Mouse (Mus musculus): ENCODE results near the gene Gm20532. TPM values are rescaled to one million over a fixed set of nuclear protein-coding genes. Genes with fewer than 3 reads are reported as not detected.
A peak's percentile ranks its signal among the peaks of the same experiment; 100 is the strongest.

The Gm20532 gene
- total and polyA plus RNA-seq, 3 experiments, result 0.15 TPM; not detected in 2

- Histone ChIP-seq H3K4me1 (ENCODE audit: control insufficient read depth in 1 of 2, insufficient read depth in 2 of 2, low read length in 2 of 2) (no peaks in the 10 kb centered on the region), H3K36me3 (ENCODE audit: control insufficient read depth in 1 of 2, insufficient read depth in 2 of 2, low read length in 2 of 2) (no peaks in the 10 kb centered on the region), H3K79me2 (ENCODE audit: control insufficient read depth, insufficient read depth, low read length, poor library complexity) (no peaks in the 10 kb centered on the region), H3K27ac (ENCODE audit: control insufficient read depth, low read depth, low read length) (no peak overlapping the region), H3K9me3 (replicated peaks; ENCODE audit: insufficient read depth, low read length) (no peaks in the 10 kb centered on the region), H3K4me3 (ENCODE audit: control insufficient read depth in 1 of 2, insufficient read depth in 1 of 2, low read depth in 2 of 2, low read length in 2 of 2) (no peak overlapping the region), H3K27me3 (ENCODE audit: control insufficient read depth in 1 of 2, insufficient read depth in 2 of 2, low read length in 2 of 2) (peaks cover 4 to 14% of the 10 kb centered on the region in 2 experiments), H3K9ac (ENCODE audit: control insufficient read depth, low read depth, low read length, poor library complexity, severe bottlenecking) (no peak overlapping the region)
- no peak for DNase-seq (ENCODE audit: low read depth, low spot score)
- TF ChIP-seq TCF12 (IDR thresholded peaks at IDR 0.05; ENCODE audit: low read depth, low read length) (no peak), CTCF (IDR thresholded peaks at IDR 0.05 in 2 of 3, conservative IDR thresholded peaks at IDR 0.05 in 1 of 3; ENCODE audit: control insufficient read depth in 1 of 3, insufficient read depth in 1 of 3, low read depth in 2 of 3, low read length in 3 of 3, poor library complexity in 1 of 3, severe bottlenecking in 1 of 3) (no peak), CHD2 (IDR thresholded peaks at IDR 0.05; ENCODE audit: low read length) (no peak), SMC3 (IDR thresholded peaks at IDR 0.05; ENCODE audit: low read depth, low read length) (no peak), ETS1 (IDR thresholded peaks at IDR 0.05; ENCODE audit: low read depth, low read length) (no peak), POLR2AphosphoS2 (IDR thresholded peaks at IDR 0.05; ENCODE audit: low read length) (no peak), CHD1 (IDR thresholded peaks at IDR 0.05; ENCODE audit: low read depth, low read length) (no peak), ZMIZ1 (IDR thresholded peaks at IDR 0.05; ENCODE audit: low read depth, low read length) (no peak)
Measured at GRCm38 (mm10) chr2:26611896-26612295, 25.5 kb downstream of the Gm20532 start.

- H3K27me3 ChIP-seq (ENCODE audit: control insufficient read depth in 1 of 2, insufficient read depth in 2 of 2, low read length in 2 of 2), result peaks cover 6% of the 10 kb centered on the region in 2 experiments
- H3K9ac ChIP-seq (ENCODE audit: control insufficient read depth, low read depth, low read length, poor library complexity, severe bottlenecking), result no peak overlapping the region
- DNase-seq (ENCODE audit: low read depth, low spot score), result no peak
- H3K9me3 ChIP-seq (replicated peaks; ENCODE audit: insufficient read depth, low read length), result no peaks in the 10 kb centered on the region
- no peak overlapping the region for H3K27ac ChIP-seq (ENCODE audit: control insufficient read depth, low read depth, low read length)
- no peak overlapping the region for H3K4me3 ChIP-seq (ENCODE audit: control insufficient read depth in 1 of 2, insufficient read depth in 1 of 2, low read depth in 2 of 2, low read length in 2 of 2)
- no peaks in the 10 kb centered on the region for H3K4me1 ChIP-seq (ENCODE audit: control insufficient read depth in 1 of 2, insufficient read depth in 2 of 2, low read length in 2 of 2)
- no peaks in the 10 kb centered on the region for H3K36me3 ChIP-seq (ENCODE audit: control insufficient read depth in 1 of 2, insufficient read depth in 2 of 2, low read length in 2 of 2)
- no peak for TF ChIP-seq MEF2A (IDR thresholded peaks at IDR 0.05; ENCODE audit: extremely low read depth, insufficient replicate concordance, low read depth, low read length, poor library complexity, severe bottlenecking)
- TF ChIP-seq GATA1 (IDR thresholded peaks at IDR 0.05; ENCODE audit: low read depth, low read length), result 0 out of 2 replicates have a peak, but pooled peaks have one; percentile 31
- TF ChIP-seq E2F4 (IDR thresholded peaks at IDR 0.05; ENCODE audit: borderline replicate concordance, low read depth, low read length), result no peak
- no peak for TF ChIP-seq ZC3H11A (IDR thresholded peaks at IDR 0.05; ENCODE audit: low read depth, low read length)
- H3K79me2 ChIP-seq (ENCODE audit: control insufficient read depth, insufficient read depth, low read length, poor library complexity), result no peaks in the 10 kb centered on the region
Measured at GRCm38 (mm10) chr2:26614903-26615302, 28.5 kb downstream of the Gm20532 start.

- peaks cover 6% of the 10 kb centered on the region in 2 experiments for H3K27me3 ChIP-seq (ENCODE audit: control insufficient read depth in 1 of 2, insufficient read depth in 2 of 2, low read length in 2 of 2)
- no peaks in the 10 kb centered on the region for H3K36me3 ChIP-seq (ENCODE audit: control insufficient read depth in 1 of 2, insufficient read depth in 2 of 2, low read length in 2 of 2)
- H3K4me3 ChIP-seq (ENCODE audit: control insufficient read depth in 1 of 2, insufficient read depth in 1 of 2, low read depth in 2 of 2, low read length in 2 of 2), result no peak overlapping the region
- H3K9ac ChIP-seq (ENCODE audit: control insufficient read depth, low read depth, low read length, poor library complexity, severe bottlenecking), result no peak overlapping the region
- no peak for DNase-seq (ENCODE audit: low read depth, low spot score)
- H3K4me1 ChIP-seq (ENCODE audit: control insufficient read depth in 1 of 2, insufficient read depth in 2 of 2, low read length in 2 of 2), result no peaks in the 10 kb centered on the region
- no peaks in the 10 kb centered on the region for H3K9me3 ChIP-seq (replicated peaks; ENCODE audit: insufficient read depth, low read length)
- H3K27ac ChIP-seq (ENCODE audit: control insufficient read depth, low read depth, low read length), result no peak overlapping the region
- H3K79me2 ChIP-seq (ENCODE audit: control insufficient read depth, insufficient read depth, low read length, poor library complexity), result no peaks in the 10 kb centered on the region
- TF ChIP-seq CHD1 (IDR thresholded peaks at IDR 0.05; ENCODE audit: low read depth, low read length) (no peak), POLR2AphosphoS2 (IDR thresholded peaks at IDR 0.05; ENCODE audit: low read length) (no peak), TAL1 (IDR thresholded peaks at IDR 0.05; ENCODE audit: low read length) (no peak), ZKSCAN1 (IDR thresholded peaks at IDR 0.05; ENCODE audit: low read depth, low read length) (no peak), MAZ (IDR thresholded peaks at IDR 0.05; ENCODE audit: low read depth, low read length) (no peak), E2F4 (IDR thresholded peaks at IDR 0.05; ENCODE audit: borderline replicate concordance, low read depth, low read length) (no peak)
Measured at GRCm38 (mm10) chr2:26615459-26616124, 29.2 kb downstream of the Gm20532 start.
